Mouse (Mus musculus) ES-CJ7 (cell line): ENCODE results near the gene Chp2.
"Not testable (repeated sequence)": the region's sequence is repeated elsewhere in the genome, so short reads cannot be mapped to it uniquely, and the experiment has no call there.

Experiments
- DNase-seq: peaks from one replicate; pipeline ENCODE4 v3.0.0; 2011; ENCODE audit warnings: low read depth, low spot score

Chp2 gene

DNA sequence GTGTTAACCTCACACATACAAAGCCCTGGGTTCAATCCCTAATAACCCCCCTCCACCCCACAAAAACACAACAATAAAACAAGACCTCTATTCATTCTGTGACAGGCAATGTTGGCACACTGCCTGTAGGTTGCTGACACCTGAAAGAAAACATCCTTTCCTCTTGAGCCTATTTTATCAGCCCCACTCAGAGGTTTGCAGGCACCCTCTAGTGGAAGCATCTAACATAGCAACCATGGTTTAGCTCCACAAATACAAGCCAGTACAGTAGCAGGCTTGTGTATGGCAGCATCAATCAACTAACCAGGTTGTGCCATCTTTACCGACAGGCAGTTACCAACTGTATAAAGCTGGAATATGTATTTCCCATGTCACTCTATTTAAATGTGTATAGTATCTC is 23.0 kb downstream of the Chp2 start:
- DNase-seq: peak; percentile 68

DNA sequence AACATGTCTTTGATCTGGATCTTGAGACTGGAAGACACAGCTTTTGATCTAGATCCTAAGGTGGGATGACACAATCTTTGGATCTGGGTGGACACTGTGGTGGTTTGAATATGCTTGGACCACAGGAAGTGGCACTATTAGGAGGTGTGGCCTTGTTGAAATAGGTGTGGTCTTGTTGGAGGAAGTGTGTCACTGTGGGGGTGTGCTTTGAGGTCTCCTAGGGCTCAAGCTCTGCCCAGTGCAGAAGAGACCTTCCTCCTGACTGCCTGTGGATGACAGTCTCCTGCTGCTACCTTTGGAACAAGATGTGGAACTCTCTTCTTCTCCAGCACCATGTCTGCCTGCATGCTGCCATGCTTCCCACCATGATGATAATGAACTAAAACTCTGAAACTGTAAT is 23.4 kb downstream of the Chp2 start:
- DNase-seq: not testable (repeated sequence)

DNA sequence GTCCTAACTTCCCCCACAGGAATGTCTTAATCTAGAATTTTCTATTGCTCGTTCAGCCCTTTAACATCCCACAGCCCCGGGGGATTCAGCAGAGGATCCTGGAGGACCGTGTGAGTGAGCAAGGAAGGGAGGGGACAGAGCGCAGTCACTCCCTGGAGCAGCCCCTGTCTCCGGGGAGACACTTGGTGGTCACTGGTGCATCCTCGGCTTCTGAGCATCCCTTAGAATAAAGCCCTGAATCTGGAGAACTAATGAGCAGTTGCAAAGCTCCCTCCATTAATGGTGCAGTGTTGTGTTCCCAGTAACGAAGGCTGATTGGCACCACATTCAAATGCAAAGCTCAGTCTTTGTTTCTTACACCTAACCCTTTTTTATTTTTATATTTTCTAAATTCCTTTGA is 24.9 kb downstream of the Chp2 start:
- DNase-seq: no peak

DNA sequence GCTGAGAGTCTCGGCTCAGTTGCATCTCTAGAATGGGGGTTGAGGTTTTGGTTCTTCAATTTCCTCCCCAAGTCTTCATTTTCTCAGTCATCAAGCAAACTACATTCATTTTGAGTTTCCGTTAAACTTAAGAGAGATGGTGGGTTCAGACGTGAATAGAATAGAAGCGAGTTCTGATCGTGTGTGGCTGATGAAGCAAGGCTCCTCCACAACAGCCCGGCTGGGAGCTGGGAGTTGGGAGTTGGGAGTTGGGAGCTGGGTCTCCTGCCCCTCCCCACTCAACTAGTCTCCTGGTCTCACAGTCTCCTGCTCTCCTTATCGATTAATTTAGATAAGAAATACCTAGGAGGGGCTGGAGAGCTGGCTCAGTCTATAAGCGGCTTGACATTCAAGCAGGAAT is 25.3 kb downstream of the Chp2 start:
- no peak for DNase-seq

DNA sequence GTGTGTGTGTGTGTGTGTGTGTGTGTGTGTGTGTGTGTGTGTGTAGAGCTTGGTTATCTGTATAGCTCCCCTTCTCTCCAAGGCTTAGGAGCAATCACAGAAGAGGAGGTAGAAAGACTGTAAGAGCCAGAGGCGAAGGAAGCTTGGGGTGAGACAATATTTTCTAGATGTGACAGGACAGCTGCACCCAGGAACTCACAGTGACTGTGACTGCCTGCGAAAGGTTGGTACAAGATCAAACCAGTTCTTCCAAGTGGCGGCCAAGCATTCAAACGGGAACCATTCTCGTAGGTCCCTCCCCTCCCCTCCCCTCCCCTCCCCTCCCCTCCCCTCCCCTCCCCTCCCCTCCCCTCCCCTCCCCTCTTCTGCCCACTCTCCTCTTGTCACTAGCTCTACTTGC is 26.7 kb downstream of the Chp2 start:
- DNase-seq: peak; percentile 30

DNA sequence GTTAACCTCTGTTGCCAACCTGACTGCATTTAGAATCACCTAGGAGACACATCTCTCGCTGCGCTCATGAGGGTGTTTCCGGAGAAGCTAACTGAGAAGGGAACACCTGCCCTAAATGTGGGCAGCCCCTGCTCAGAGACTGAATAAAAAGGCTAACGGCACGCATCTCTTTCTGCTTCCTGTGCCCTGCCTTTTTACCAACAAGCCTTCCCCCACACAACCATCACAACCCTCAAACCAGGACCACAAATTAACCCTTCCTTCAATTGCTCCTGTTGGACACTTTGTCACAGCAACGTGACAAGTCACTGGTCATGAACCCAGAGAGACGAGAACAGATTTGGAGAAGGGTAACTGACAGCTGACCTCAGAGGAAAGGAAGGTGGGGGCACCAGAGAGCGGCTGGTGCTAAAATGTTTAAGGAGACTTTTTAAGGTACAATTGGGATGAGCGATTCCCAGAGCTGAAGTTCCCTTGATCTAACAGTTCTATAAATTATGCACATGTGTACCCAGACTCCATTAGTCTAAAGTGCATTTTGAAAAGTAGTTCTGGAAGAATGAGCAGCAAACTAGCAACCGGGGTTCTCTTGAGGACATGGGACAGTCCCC is 28.1 kb downstream of the Chp2 start:
- no peak for DNase-seq

DNA sequence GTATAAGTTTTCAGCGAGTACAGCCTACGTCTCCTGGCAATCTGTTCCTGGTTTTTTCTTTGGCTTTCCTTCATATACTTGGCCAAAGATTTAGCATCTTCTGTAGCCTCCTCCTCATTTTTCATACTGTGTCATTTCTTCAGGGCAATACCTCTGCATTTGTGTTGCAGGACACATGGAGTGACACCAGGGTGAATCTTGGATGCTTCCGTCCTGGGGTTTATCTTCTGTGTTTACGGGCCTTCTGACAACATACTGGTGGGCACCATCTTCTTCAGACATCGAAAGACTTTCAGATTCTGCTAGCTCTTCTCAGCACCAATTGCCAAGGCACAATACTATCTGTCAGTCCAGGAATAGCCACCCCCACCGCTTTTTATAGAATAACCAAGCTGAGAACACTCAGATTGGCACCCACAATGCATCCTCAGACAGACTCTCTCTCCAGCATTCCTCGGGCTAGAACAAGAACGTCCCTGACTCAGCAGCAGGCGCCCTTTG is 30.1 kb downstream of the Chp2 start:
- no peak for DNase-seq

DNA sequence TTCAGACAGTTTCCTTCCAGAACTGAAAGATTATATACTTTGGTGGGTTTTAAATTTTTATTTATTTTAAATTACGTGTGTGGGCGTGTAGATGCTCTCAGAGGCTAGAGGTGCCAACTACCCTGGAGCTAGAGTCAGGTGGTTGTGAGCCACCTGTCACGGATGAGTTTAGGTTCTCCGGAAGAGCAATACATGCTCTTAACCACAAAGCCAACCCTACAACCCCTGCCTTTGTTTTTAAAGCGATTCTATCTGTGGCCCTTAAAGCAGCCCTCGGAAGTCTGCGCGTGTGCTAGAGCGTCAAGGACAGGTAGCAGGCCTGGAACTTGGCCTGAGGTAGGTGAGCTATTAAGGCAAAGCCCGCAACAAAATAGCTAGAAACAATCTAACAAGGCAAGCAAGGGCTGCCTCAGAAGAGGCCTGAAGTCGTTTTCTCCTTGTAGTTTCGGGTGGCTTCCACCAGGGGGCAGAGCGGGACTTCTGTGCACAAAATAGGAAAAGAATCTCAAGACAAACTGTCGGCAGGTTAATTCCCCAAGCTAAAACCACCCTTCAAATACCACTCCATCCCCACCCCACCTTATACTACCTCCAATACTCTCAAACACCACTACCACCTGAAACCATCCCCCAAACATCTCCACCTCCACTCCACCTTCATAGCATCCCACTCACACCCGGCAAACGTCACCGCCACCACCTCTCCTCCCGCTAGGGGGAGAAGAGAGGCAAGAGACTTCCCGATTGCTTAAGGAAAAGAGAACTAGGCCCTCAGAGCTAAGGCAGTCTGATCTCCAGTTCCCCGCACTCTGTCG is 32.1 kb downstream of the Chp2 start:
- peak; percentile 84 for DNase-seq

DNA sequence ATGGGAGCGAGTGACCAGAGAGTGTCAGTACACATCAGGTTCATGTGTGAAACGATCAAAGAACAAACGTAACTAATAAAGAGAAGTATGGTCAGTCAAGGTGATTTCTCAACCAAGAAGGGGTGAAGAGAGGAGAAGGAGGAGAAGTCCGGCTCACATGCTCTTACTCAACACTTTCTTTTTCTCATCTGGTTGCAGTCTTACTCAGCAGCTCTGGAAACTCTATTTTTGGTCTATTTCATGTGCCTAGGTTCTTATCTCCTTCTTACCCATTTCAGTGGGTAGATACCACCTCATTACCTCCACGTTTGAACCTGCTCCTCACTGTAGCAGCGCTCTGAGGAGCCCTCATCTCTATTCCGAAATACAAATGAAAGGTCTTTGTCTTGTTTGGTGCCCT is 37.4 kb downstream of the Chp2 start:
- DNase-seq: no peak

DNA sequence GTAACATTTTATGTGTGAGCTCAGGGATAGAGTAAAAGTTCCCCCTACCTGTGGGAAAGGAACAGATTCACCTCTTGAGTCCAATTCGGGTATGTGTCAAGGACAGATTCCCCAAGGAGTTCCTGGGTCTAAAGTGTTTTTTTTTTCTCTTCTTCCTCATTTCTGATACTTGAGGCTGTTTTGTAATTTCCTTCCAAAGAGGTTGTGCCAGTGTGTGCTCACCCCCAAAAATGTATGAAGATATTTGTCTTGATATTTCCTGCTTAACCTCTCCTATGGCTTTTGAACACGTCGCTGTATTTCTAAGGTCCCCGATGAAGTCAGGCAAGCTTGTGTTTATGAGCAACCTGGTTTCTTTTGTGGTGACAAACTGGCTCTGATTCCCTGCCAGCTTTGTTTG is 39.2 kb downstream of the Chp2 start:
- no peak for DNase-seq

DNA sequence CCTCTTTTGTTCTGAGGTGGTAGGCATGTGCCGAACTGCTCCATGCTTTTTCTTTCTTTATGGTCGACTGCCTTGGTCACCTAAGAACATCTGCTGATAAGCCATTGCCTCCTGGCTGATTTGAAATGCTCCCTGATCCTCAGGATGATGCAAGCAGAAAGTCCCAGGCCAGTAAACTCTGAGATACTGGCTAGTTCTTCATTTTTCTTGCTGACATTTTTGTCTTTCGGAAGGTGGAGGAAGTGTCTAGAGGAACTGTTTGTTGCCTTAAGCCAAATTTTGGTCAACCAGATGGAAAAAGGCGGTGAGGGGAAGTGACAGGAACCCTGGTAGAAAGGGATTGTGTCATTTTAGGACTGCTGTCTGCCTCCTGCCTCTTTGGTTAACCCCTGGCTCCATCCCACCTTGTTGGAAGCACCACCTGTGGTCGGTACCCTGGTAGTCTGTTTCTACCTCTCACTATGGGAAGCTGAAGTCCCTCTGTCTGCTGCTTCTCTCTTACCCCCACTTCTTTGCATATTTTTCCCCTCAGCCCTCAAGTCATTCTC is 40.8 kb downstream of the Chp2 start:
- DNase-seq: no peak

DNA sequence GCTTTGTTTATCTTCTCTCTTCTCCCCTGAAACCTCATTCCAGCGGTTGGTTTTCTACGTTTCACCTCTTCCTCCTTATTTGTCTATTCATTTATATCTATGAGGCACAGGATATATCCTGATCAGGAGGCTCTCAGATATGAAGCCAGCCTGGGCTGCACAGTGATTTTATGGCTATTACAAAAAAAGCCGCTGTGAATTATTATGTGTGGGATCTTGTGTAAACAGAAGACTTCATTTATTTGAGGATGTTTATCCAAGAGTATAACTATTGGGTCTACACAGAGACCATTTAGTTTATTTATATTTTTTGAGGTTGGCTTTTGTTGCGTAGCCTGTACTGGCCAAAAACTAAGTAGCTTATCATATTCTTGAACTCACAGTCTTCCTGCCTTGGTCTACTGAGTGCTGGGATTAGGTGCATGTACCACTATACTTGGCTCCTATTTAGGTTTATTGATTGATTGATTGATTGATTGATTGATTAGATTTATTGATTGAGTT is 49.7 kb downstream of the Chp2 start:
- DNase-seq: no peak

DNA sequence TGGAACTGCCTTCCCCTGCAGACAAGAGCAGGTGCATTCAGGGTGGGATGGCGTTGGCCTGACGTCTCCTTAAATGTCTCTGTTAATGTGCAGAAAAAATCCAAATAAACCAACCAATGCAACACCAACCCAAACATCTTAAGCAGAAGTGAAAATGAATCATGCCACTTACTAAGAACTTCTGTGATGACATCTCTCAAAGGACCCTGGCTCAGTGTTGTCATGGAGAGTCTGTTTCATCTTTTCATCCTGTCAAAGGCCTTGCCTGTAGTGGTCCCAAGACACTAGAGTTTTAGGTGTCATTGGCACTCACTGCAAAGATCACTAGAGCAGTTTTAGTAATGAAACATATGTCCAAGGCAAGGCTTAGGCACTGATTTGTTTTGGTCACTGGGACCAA is 53.0 kb downstream of the Chp2 start:
- DNase-seq: no peak
